Mouse (Mus musculus): Measurements from ENCODE around the gene Syngr2. TPM values are rescaled to one million over a fixed set of nuclear protein-coding genes. Genes with fewer than 3 reads are reported as not detected.

The Syngr2 gene
- polyA plus RNA-seq, 1 experiment from 2014 or later, result 85.7 TPM

- WGBS, result 1% methylated on average over 38 of the region's 38 CpGs
- Histone ChIP-seq H3K4me2 (replicated peaks; ENCODE audit: low read depth, low read length) (peak overlapping the region; percentile 98), H3K9ac (ENCODE audit: low read depth, low read length) (peak overlapping the region; percentile 75), H3K4me1 (ENCODE audit: control insufficient read depth, insufficient read depth, low read length) (peaks cover 39% of the 10 kb centered on the region), H3K4me3 (ENCODE audit: low read length) (peak overlapping the region; percentile 59), H3K27me3 (ENCODE audit: control insufficient read depth, insufficient read depth, low read length) (no peaks in the 10 kb centered on the region), H3K36me3 (ENCODE audit: control insufficient read depth, insufficient read depth, low read length) (peaks cover 16% of the 10 kb centered on the region; the same call in 1 of the 2 replicates), H3K9me3 (ENCODE audit: control insufficient read depth, low read length) (no peaks in the 10 kb centered on the region), H3K27ac (ENCODE audit: low read depth, low read length) (peak overlapping the region; percentile 94)
- ATAC-seq (ENCODE audit: low FRiP score, low TSS enrichment), result peak; percentile 18; the same call in 1 of the 2 replicates
Observed at GRCm38 (mm10) chr11:117779434-117780198, 29.9 kb upstream of the Syngr2 start.

- Histone ChIP-seq H3K36me3 (ENCODE audit: control insufficient read depth, insufficient read depth, low read length) (peaks cover 10% of the 10 kb centered on the region; the same call in 1 of the 2 replicates), H3K27ac (ENCODE audit: low read depth, low read length) (peak overlapping the region; percentile 94), H3K4me1 (ENCODE audit: control insufficient read depth, insufficient read depth, low read length) (peaks cover 39% of the 10 kb centered on the region), H3K27me3 (ENCODE audit: control insufficient read depth, insufficient read depth, low read length) (no peaks in the 10 kb centered on the region), H3K9ac (ENCODE audit: low read depth, low read length) (peak overlapping the region; percentile 75), H3K4me2 (replicated peaks; ENCODE audit: low read depth, low read length) (peak overlapping the region; percentile 98), H3K4me3 (ENCODE audit: low read length) (peak overlapping the region; percentile 59), H3K9me3 (ENCODE audit: control insufficient read depth, low read length) (no peaks in the 10 kb centered on the region)
- ATAC-seq (ENCODE audit: low FRiP score, low TSS enrichment), result no peak; the same call in 1 of the 2 replicates
- WGBS, result under 1% methylated on average over 17 of the region's 17 CpGs
Observed at GRCm38 (mm10) chr11:117780199-117780515, 29.3 kb upstream of the Syngr2 start.

GRCm38 (mm10) chr11:117780582-117781111 lies 28.8 kb upstream of the Syngr2 start:
- under 1% methylated on average over 19 of the region's 19 CpGs for WGBS
- ATAC-seq (ENCODE audit: low FRiP score, low TSS enrichment), result peak; percentile 73
- Histone ChIP-seq H3K36me3 (ENCODE audit: control insufficient read depth, insufficient read depth, low read length) (peaks cover 9% of the 10 kb centered on the region; the same call in 1 of the 2 replicates), H3K27ac (ENCODE audit: low read depth, low read length) (peak overlapping the region; percentile 94), H3K9me3 (ENCODE audit: control insufficient read depth, low read length) (no peaks in the 10 kb centered on the region), H3K9ac (ENCODE audit: low read depth, low read length) (peak overlapping the region; percentile 75), H3K27me3 (ENCODE audit: control insufficient read depth, insufficient read depth, low read length) (no peaks in the 10 kb centered on the region), H3K4me2 (replicated peaks; ENCODE audit: low read depth, low read length) (peak overlapping the region; percentile 98), H3K4me3 (ENCODE audit: low read length) (peak overlapping the region; percentile 59), H3K4me1 (ENCODE audit: control insufficient read depth, insufficient read depth, low read length) (peaks cover 39% of the 10 kb centered on the region)

GRCm38 (mm10) chr11:117781199-117781821 lies 28.2 kb upstream of the Syngr2 start:
- Histone ChIP-seq H3K27ac (ENCODE audit: low read depth, low read length) (peak overlapping the region; percentile 86), H3K4me1 (ENCODE audit: control insufficient read depth, insufficient read depth, low read length) (peaks cover 39% of the 10 kb centered on the region), H3K27me3 (ENCODE audit: control insufficient read depth, insufficient read depth, low read length) (no peaks in the 10 kb centered on the region), H3K4me2 (replicated peaks; ENCODE audit: low read depth, low read length) (peak overlapping the region; percentile 98), H3K9ac (ENCODE audit: low read depth, low read length) (peak overlapping the region; percentile 28; the same call in 1 of the 2 replicates), H3K36me3 (ENCODE audit: control insufficient read depth, insufficient read depth, low read length) (peaks cover 5% of the 10 kb centered on the region; the same call in 1 of the 2 replicates), H3K9me3 (ENCODE audit: control insufficient read depth, low read length) (no peaks in the 10 kb centered on the region), H3K4me3 (ENCODE audit: low read length) (peak overlapping the region; percentile 59)
- ATAC-seq (ENCODE audit: low FRiP score, low TSS enrichment), result no peak
- 13% methylated on average over 18 of the region's 18 CpGs for WGBS

- peak within 1 kb of the TSS; percentile 59 for H3K4me3 ChIP-seq (ENCODE audit: low read length)
- ATAC-seq (ENCODE audit: low FRiP score, low TSS enrichment), result no peak
- H3K4me2 ChIP-seq (replicated peaks; ENCODE audit: low read depth, low read length), result peak within 1 kb of the TSS; percentile 98
- H3K27me3 ChIP-seq (ENCODE audit: control insufficient read depth, insufficient read depth, low read length), result no peaks in the 10 kb centered on the region
- H3K36me3 ChIP-seq (ENCODE audit: control insufficient read depth, insufficient read depth, low read length), result peaks cover 3% of the 10 kb centered on the region; the same call in 1 of the 2 replicates
- H3K9ac ChIP-seq (ENCODE audit: low read depth, low read length), result peak within 1 kb of the TSS; percentile 28; the same call in 1 of the 2 replicates
- 42% methylated on average over 24 of the region's 24 CpGs for WGBS
- no peaks in the 10 kb centered on the region for H3K9me3 ChIP-seq (ENCODE audit: control insufficient read depth, low read length)
- peak within 1 kb of the TSS; percentile 86 for H3K27ac ChIP-seq (ENCODE audit: low read depth, low read length)
- peaks cover 39% of the 10 kb centered on the region for H3K4me1 ChIP-seq (ENCODE audit: control insufficient read depth, insufficient read depth, low read length)
Observed at GRCm38 (mm10) chr11:117781993-117782704, 27.3 kb upstream of the Syngr2 start, which contains the start of the genes Tmc8 and Tmc6. TSS of gene Tmc8 (plus strand) at chr11:117782076. TSS of gene Tmc6 (minus strand) at chr11:117782198.

GRCm38 (mm10) chr11:117782705-117783034 lies 26.8 kb upstream of the Syngr2 start:
- no peaks in the 10 kb centered on the region for H3K9me3 ChIP-seq (ENCODE audit: control insufficient read depth, low read length)
- peak overlapping the region; percentile 6; the same call in 1 of the 2 replicates for H3K4me3 ChIP-seq (ENCODE audit: low read length)
- peak overlapping the region; percentile 67; the same call in 1 of the 2 replicates for H3K27ac ChIP-seq (ENCODE audit: low read depth, low read length)
- peaks cover 39% of the 10 kb centered on the region for H3K4me1 ChIP-seq (ENCODE audit: control insufficient read depth, insufficient read depth, low read length)
- H3K27me3 ChIP-seq (ENCODE audit: control insufficient read depth, insufficient read depth, low read length), result no peaks in the 10 kb centered on the region
- no peak for ATAC-seq (ENCODE audit: low FRiP score, low TSS enrichment)
- WGBS, result 48% methylated on average over 9 of the region's 9 CpGs
- H3K4me2 ChIP-seq (replicated peaks; ENCODE audit: low read depth, low read length), result peak overlapping the region; percentile 40
- H3K9ac ChIP-seq (ENCODE audit: low read depth, low read length), result peak overlapping the region; percentile 14; the same call in 1 of the 2 replicates
- H3K36me3 ChIP-seq (ENCODE audit: control insufficient read depth, insufficient read depth, low read length), result no peaks in the 10 kb centered on the region; the same call in 1 of the 2 replicates

- ATAC-seq (ENCODE audit: low FRiP score, low TSS enrichment), result no peak
- peaks cover 38% of the 10 kb centered on the region for H3K4me1 ChIP-seq (ENCODE audit: control insufficient read depth, insufficient read depth, low read length)
- peak overlapping the region; percentile 40 for H3K4me2 ChIP-seq (replicated peaks; ENCODE audit: low read depth, low read length)
- 4% methylated on average over 27 of the region's 31 CpGs for WGBS
- H3K9ac ChIP-seq (ENCODE audit: low read depth, low read length), result peak overlapping the region; percentile 14
- no peaks in the 10 kb centered on the region for H3K27me3 ChIP-seq (ENCODE audit: control insufficient read depth, insufficient read depth, low read length)
- no peaks in the 10 kb centered on the region for H3K36me3 ChIP-seq (ENCODE audit: control insufficient read depth, insufficient read depth, low read length)
- H3K9me3 ChIP-seq (ENCODE audit: control insufficient read depth, low read length), result no peaks in the 10 kb centered on the region
- peak overlapping the region; percentile 6; the same call in 1 of the 2 replicates for H3K4me3 ChIP-seq (ENCODE audit: low read length)
- peak overlapping the region; percentile 67; the same call in 1 of the 2 replicates for H3K27ac ChIP-seq (ENCODE audit: low read depth, low read length)
Observed at GRCm38 (mm10) chr11:117783089-117783488, 26.4 kb upstream of the Syngr2 start.

GRCm38 (mm10) chr11:117783683-117784309 lies 25.7 kb upstream of the Syngr2 start:
- Histone ChIP-seq H3K27me3 (ENCODE audit: control insufficient read depth, insufficient read depth, low read length) (no peaks in the 10 kb centered on the region), H3K36me3 (ENCODE audit: control insufficient read depth, insufficient read depth, low read length) (no peaks in the 10 kb centered on the region), H3K9me3 (ENCODE audit: control insufficient read depth, low read length) (no peaks in the 10 kb centered on the region), H3K4me3 (ENCODE audit: low read length) (peak overlapping the region; percentile 6; the same call in 1 of the 2 replicates), H3K4me2 (replicated peaks; ENCODE audit: low read depth, low read length) (peak overlapping the region; percentile 40), H3K9ac (ENCODE audit: low read depth, low read length) (peak overlapping the region; percentile 14; the same call in 1 of the 2 replicates), H3K27ac (ENCODE audit: low read depth, low read length) (no peak overlapping the region), H3K4me1 (ENCODE audit: control insufficient read depth, insufficient read depth, low read length) (peaks cover 31% of the 10 kb centered on the region)
- WGBS, result 38% methylated on average over 10 of the region's 10 CpGs
- no peak for ATAC-seq (ENCODE audit: low FRiP score, low TSS enrichment)

Measured in kidney, embryonic 14.5 days (tissue).